Mouse (Mus musculus) central nervous system, embryonic 11.5 days (tissue): ENCODE measurements around the gene Cox7c. TPM values are rescaled to one million over a fixed set of nuclear protein-coding genes. Genes with fewer than 3 reads are reported as not detected.

Experiments used
- polyA plus RNA-seq: library from polyadenylated mRNA; depleted of rRNA; stranded (reverse); fragments of >200 nt; gene quantifications from 2 replicates; pipeline ENCODE4 v1.2.3, GENCODE M21; 2012; rRNA removed

The Cox7c gene
- 466 and 684 TPM in 2 replicates for polyA plus RNA-seq

DNA sequence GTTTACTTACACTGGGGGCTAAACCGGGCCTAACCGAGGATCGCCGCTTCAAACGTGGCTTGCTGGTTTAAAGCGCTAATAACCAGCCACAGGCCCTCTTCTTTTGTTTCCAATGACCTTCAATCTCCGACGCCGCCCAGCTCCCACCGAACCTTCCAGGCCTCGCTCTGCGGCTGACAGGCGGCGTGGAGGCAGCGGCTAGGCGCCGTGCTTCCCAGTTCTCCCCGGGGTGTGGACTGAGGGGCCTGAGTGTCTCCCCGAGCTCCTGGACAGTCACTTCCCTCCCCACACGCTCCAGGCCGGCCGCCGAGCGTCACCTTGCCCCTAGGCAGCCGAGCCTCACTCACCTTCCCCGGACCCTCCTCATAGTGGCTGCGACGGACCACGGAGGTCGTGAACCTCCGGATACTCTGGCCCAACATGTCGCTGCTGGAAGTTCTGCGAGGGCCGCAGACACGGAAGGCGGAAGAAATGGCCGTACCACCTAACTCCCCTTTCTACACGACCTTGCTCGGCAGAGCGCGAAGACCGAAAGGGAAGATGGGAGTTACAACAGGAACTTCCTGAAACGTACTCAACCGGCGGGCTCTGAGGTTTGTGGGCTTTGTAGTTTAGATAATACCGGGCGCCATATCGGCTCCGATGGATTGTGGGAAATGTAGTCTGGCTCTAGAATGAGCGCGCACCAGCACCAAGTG is at the start of gene Cox7c:
TSS of gene Cox7c (minus strand) at position 651 of the 698 bp plus-strand sequence.

